Mouse (Mus musculus) c-Kit-negative CD71-positive TER-119-positive erythroid progenitor cells, embryonic 14.5 days (primary cell): ENCODE results near the gene Pea15a.
A peak's percentile ranks its signal among the peaks of the same experiment; 100 is the strongest.

Experiments used
- DNase-seq: peaks from one replicate; pipeline ENCODE4 v3.0.0-alpha.2; 2013; ENCODE audit warnings: low read depth, low spot score

Gene Pea15a

GRCm38 (mm10) chr1:172204814-172205740 is 1.5 kb downstream of the Pea15a start:
- DNase-seq, result no peak

GRCm38 (mm10) chr1:172204033-172204813 is 2.4 kb downstream of the Pea15a start:
- no peak for DNase-seq

DNA sequence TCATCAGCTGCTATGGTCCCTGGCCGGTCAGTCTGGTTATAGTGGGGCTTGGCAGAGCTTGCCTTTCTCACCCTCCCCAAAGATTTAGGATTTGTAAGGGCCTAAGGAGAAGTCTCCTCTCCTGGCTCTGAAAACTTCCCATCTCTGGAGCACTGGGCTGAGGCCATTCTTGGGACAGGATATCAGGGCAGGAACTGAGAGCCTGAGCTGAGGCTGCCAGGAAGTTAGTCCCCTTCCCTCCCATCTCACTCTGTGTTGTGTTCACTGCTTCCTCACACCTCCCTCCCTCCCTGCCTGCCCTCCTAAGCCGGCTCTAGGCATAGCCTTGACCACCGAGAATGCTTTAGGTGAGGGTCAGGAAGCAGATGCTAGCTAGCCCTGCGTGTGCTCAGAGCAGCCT is 3.0 kb downstream of the Pea15a start:
- DNase-seq, result no peak

DNA sequence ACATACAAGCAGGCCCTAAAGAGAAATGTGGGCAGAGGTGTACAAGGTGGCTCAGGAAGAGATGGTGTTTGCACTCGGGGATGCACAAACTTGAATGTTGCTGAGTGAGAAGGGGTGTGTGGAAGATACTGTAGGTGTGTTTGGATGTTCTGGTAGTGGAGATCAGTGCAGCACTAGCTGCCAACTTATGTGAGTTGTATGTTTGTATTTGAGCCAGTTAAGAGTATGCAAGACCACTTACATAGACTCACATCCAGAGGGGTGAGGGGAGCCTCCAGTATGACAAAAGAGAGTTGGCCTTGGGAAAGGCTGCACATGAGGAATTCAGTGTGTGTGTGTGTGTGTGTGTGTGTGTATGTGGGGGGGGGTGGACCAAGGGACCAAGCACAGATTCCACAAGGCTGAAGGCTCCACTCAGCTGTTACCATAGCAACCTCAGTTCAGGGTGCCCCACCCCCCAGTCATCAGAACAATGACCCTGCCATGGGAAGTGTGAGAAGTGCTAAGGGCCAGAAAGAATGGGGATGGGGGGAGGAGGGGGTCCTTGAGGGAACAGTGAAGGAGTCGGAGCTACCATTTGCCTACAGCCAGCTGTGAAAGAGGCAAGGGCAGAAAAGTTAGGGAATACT is 3.6 kb downstream of the Pea15a start:
- no peak for DNase-seq

- no peak for DNase-seq
These were observed 4.4 kb downstream of the Pea15a start for GRCm38 (mm10) chr1:172201967-172202880.

- no peak for DNase-seq
These were observed 5.6 kb downstream of the Pea15a start for GRCm38 (mm10) chr1:172200871-172201447.

GRCm38 (mm10) chr1:172200161-172200560 is 6.4 kb downstream of the Pea15a start:
- no peak for DNase-seq

GRCm38 (mm10) chr1:172198996-172199395 is 7.6 kb downstream of the Pea15a start:
- no peak for DNase-seq

DNA sequence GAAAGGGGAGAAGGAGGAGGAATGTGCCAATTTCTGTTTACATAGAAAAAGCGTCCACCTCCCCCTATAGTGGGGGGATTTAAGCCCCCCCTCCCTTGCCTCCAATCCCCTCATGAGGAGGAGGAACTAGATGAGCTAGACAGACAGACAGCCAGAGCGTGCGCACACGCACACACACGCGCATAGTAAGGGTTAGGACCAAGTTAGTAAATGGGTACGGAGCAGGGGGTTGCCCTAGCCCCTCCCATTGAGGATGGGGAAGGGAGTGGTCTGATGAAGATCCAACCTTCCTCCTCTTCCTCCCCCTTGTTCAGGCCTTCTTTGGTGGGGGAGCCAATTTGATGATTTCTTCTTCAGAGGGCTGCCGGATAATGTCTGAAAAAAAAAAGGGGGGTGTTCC is 8.3 kb downstream of the Pea15a start:
- DNase-seq, result no peak

GRCm38 (mm10) chr1:172197851-172198250 is 8.8 kb downstream of the Pea15a start:
- no peak for DNase-seq

GRCm38 (mm10) chr1:172197146-172197545 is 9.5 kb downstream of the Pea15a start:
- DNase-seq, result no peak

- DNase-seq, result no peak
These were observed 12.2 kb downstream of the Pea15a start for GRCm38 (mm10) chr1:172194435-172194834.

- DNase-seq, result no peak
These were observed 14.4 kb downstream of the Pea15a start for GRCm38 (mm10) chr1:172192217-172192616.

DNA sequence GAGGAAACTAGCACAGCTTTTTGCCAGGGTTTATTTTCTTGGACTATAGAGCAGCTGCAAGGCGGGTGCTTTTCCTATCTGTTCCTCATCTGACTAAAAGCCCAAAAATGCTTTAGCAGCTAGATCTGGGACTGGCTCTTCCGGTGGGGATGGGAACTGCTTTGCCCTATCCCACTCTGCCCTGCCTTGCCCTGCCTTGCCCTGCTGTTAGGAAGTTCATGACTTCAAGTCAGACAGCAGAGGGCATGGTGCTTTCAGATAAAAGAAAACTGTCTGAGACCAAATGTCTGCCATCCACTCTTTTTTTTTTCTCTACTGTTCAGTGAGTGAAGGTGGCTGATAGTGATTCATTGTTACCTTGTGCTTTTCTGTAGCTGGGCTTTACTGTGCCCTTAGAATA is 15.0 kb downstream of the Pea15a start:
- no peak for DNase-seq

DNA sequence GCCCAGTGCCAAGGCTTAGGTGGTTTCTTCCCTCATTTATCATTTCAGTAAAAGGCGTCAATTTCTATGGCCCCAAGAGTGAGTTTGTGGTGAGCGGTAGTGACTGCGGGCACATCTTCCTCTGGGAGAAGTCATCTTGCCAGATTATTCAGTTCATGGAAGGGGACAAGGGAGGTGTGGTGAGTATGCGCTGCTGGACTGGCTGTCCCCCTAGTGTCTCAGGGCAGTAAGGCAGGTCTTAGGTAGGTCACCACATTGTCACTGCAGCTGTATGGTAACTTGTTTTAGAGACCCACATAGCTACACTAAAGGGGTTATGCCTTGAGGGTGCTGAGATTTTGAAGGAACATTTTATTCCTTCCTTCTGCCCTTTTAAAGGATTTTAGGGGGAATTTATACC is 17.7 kb downstream of the Pea15a start:
- DNase-seq, result no peak

DNA sequence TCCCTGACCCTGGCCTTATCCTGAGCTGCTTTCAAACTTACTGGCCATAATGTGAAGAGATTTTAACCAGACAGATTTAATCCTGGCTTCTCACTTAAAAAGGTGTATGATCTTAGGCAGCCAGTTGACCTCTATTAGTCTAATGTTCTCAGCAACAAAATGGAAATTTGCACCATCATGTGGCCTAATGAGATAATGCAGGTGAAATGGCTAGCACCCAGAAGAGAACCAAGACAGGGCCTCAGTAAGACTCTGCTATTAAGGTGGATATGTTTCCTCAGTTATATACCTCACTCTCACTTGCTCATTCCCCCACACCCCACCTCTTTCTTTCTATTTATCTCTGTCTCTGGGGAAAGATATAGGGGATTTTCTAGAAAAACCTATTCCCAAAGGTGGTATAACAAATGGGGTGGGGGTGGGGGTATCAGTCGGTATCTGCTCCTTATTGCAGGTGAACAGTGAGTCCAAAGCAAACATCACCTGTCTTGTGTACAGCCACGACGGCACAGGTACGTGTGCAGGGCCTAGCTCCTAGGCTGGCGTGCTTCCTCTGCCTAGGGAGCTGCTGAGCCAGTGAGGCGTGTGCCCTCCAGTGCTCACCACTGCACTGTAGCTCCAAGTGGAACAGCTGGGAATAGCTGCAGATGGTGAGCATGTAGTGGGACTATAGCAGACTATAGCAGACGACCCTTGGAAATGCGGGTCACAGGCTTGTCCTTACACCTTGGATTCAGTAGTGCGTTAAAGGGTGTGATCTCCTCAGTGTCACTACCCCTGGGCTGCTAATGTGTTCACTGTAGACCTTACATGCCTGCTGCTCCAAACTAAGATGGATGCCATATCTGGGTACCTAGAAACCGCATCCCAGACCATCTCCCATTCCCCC is 20.0 kb downstream of the Pea15a start:
- no peak for DNase-seq

DNA sequence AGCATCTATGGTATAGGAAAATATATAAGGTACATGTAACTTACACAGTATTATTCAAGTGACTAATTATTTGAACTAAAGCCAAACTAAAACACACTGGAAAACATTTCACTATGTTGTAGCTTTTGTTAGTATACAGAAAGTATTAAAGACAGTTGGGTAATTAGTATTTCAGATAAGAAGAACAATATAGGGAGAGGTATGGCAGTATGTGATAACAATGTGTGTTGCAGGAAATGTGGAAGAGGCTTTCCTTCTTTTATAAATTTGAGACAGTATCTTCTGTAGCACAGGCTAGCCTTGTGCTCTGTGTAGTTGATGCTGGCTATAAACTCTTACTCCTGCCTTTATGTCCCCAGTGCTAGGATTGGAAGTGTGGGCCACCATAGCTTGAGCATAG is 22.7 kb downstream of the Pea15a start:
- no peak for DNase-seq

GRCm38 (mm10) chr1:172183056-172183455 is 23.5 kb downstream of the Pea15a start:
- DNase-seq, result peak; percentile 29

GRCm38 (mm10) chr1:172181777-172182176 is 24.8 kb downstream of the Pea15a start:
- no peak for DNase-seq

DNA sequence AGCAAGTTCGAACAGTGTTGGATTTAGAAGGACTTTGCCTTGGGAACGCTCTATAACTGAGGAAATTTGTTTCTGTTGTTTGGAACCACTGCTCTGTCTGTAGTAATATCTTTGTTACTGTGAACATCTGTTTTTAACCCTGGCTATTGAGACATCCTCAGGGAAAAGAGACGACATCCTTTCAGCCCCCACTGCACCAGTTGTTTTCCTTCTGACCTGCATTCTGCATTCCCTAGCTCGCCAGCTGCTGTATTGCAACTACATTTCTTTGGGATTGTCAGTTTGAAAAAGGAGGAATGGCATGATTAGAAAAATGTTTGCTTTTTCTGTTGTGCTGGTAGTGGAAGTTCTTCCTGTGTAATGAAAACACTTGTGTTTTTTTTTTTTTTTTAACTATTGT is 25.7 kb downstream of the Pea15a start:
- DNase-seq, result no peak
